21 mouse cellular contexts compared by ENCODE assay signal in genomic region chr11:19155617-19155983, GRCm38 (mm10).
DNase-seq lines count a peak whose midpoint lies in the region; ATAC-seq and TF ChIP-seq lines count a peak whose summit lies in the region.
"Had no signal": no experiment of that assay in that cellular context is flagged by ENCODE, and none has a peak within 500 bp of the region (broad histone marks: within the 10 kb centered on the region; RNA-seq: fewer than 3 reads in every experiment).

No protein-coding gene starts in this region.

- no peak overlapping the region for H3K4me3 ChIP-seq in CH12.LX (replicated peaks in 1 of 3; ENCODE audit: low read depth in 2 of 3, low read length in 2 of 3, poor library complexity in 1 of 3)
- H3K4me3 ChIP-seq in thymus, adult 2 months (ENCODE audit: control insufficient read depth, insufficient read depth, low read length): no peak overlapping the region
- H3K4me3 ChIP-seq: embryonic facial prominence, embryonic 13.5 days; forebrain, embryonic 12.5 days; hindbrain, embryonic 13.5 days had no signal

- H3K4me1 ChIP-seq in CH12.LX (ENCODE audit: control insufficient read depth in 1 of 2, insufficient read depth in 2 of 2): peaks cover 0 to 5% of the 10 kb centered on the region in 2 experiments; a peak in 2 of 4 replicates
- H3K4me1 ChIP-seq in thymus, adult 2 months (replicated peaks; ENCODE audit: control insufficient read depth, insufficient read depth, low read length): no peaks in the 10 kb centered on the region

- TF ChIP-seq RAD21 in CH12.LX (IDR thresholded peaks at IDR 0.05; ENCODE audit: low read depth, low read length): no peak

- WGBS in thymus, adult 2 months: 52% methylated on average over 2 of the region's 2 CpGs

- no peak overlapping the region for H3K4me2 ChIP-seq in CH12.LX (ENCODE audit: insufficient read depth, low read depth, poor library complexity, severe bottlenecking)
- H3K4me2 ChIP-seq: embryonic facial prominence, embryonic 13.5 days; forebrain, embryonic 12.5 days; hindbrain, embryonic 13.5 days had no signal

- TF ChIP-seq POLR2A in CH12.LX (IDR thresholded peaks at IDR 0.05; ENCODE audit: low read depth, low read length): no peak
- no peak for TF ChIP-seq POLR2A in thymus, adult 2 months (IDR thresholded peaks at IDR 0.05; ENCODE audit: control insufficient read depth, extremely low read depth, insufficient read depth, low read length, poor library complexity)

- no peaks in the 10 kb centered on the region for H3K27me3 ChIP-seq in CH12.LX (replicated peaks)
- no peaks in the 10 kb centered on the region for H3K27me3 ChIP-seq in thymus, adult 2 months (ENCODE audit: control insufficient read depth, insufficient read depth, low read length)
- H3K27me3 ChIP-seq: embryonic facial prominence, embryonic 13.5 days; forebrain, embryonic 12.5 days; hindbrain, embryonic 13.5 days had no signal

- in situ Hi-C loops in CH12.LX (cut with MboI; ENCODE audit: low pct_ligation_motif_present, low pct_unique_long_range_greater_than_20kb, low sequenced_read_pairs): no loop called here

- H3K9ac ChIP-seq in CH12.LX (ENCODE audit: insufficient read depth, low read depth): no peak overlapping the region
- H3K9ac ChIP-seq: embryonic facial prominence, embryonic 13.5 days; forebrain, embryonic 12.5 days; hindbrain, embryonic 13.5 days had no signal

- H3K36me3 ChIP-seq in CH12.LX (replicated peaks in 1 of 2; ENCODE audit: control insufficient read depth in 1 of 2, insufficient read depth in 1 of 2, low read length in 1 of 2): no peaks in the 10 kb centered on the region
- H3K36me3 ChIP-seq in thymus, adult 2 months (ENCODE audit: control insufficient read depth, insufficient read depth, low read length): no peaks in the 10 kb centered on the region
- H3K36me3 ChIP-seq: embryonic facial prominence, embryonic 13.5 days; forebrain, embryonic 12.5 days; hindbrain, embryonic 13.5 days had no signal

- no peaks in the 10 kb centered on the region for H3K79me2 ChIP-seq in CH12.LX (replicated peaks; ENCODE audit: control insufficient read depth, extremely low read depth, insufficient read depth, poor library complexity, severe bottlenecking)

- TF ChIP-seq CTCF in CH12.LX (conservative IDR thresholded peaks at IDR 0.05 in 1 of 2, IDR thresholded peaks at IDR 0.05 in 1 of 2; ENCODE audit: low read depth in 2 of 2, low read length in 2 of 2): no peak
- no peak for TF ChIP-seq CTCF in thymus, adult 2 months (IDR thresholded peaks at IDR 0.05; ENCODE audit: borderline replicate concordance, control insufficient read depth, extremely low read depth, insufficient read depth, low read length, poor library complexity)

- no peak overlapping the region for H3K27ac ChIP-seq in CH12.LX (ENCODE audit: insufficient read depth, low read depth)
- H3K27ac ChIP-seq in thymus, adult 2 months (ENCODE audit: control insufficient read depth, insufficient read depth, low read length): no peak overlapping the region
- H3K27ac ChIP-seq: embryonic facial prominence, embryonic 13.5 days; forebrain, embryonic 12.5 days; hindbrain, embryonic 13.5 days; hindbrain, postnatal 0 days had no signal

- peak; percentile 97 for ATAC-seq in common myeloid progenitor, adult 5-6 weeks (replicated peaks; ENCODE audit: low read depth, poor library complexity, severe bottlenecking)
- ATAC-seq in megakaryocyte progenitor cell, adult 5-6 weeks (replicated peaks; ENCODE audit: poor library complexity): peak; percentile 93
- ATAC-seq: CD4-positive, CD25-positive, alpha-beta regulatory T cell, adult 4 months; forebrain, embryonic 16.5 days; hindbrain, postnatal 0 days had no signal

- no peaks in the 10 kb centered on the region for H3K9me3 ChIP-seq in CH12.LX (replicated peaks; ENCODE audit: low read length)
- H3K9me3 ChIP-seq: embryonic facial prominence, embryonic 13.5 days; forebrain, embryonic 12.5 days; hindbrain, embryonic 13.5 days had no signal

- dilution Hi-C loops in CH12.LX (cut with MboI; ENCODE audit: extremely low pct_ligation_motif_present, extremely low pct_unique_long_range_greater_than_20kb, low sequenced_read_pairs): no loop called here

- peak; percentile 1 for DNase-seq in 416B (ENCODE audit: low read depth)
- peak; percentile 14 for DNase-seq in CH12.LX (ENCODE audit: extremely low read depth)
- DNase-seq in thymus, postnatal 25 days: no peak
- no peak for DNase-seq in embryo, embryonic 10.5 days (ENCODE audit: low spot score)
- DNase-seq in thymus, adult 2 months: no peak
- DNase-seq: adrenal gland, adult 8-10 months; B cell, adult 2 months; cerebellum, adult 11 months; cerebellum, adult 8-10 months; cerebellum, postnatal 14 days; gastrocnemius, postnatal 10 days; heart, postnatal 10 days; heart, postnatal 4 days had no signal

- TF ChIP-seq EP300 in CH12.LX (IDR thresholded peaks at IDR 0.05; ENCODE audit: low read length): no peak

TF ChIP-seq in CH12.LX, 34 proteins besides CTCF, POLR2A, EP300 and RAD21:
- TF ChIP-seq RCOR1 (conservative IDR thresholded peaks at IDR 0.05; ENCODE audit: low read depth, low read length): no peak
- TF ChIP-seq BHLHE40 (IDR thresholded peaks at IDR 0.05; ENCODE audit: low read depth, low read length): no peak
- no peak for TF ChIP-seq MXI1 (IDR thresholded peaks at IDR 0.05; ENCODE audit: low read depth, low read length)

Comparison
In these comparisons a context has a peak if more than half of its experiments do, and no peak if none do; other contexts are left out.
1. DNase-seq: peak in 416B (single experiment) and CH12.LX (single experiment); none in thymus, postnatal 25 days (single experiment), embryo, embryonic 10.5 days (single experiment) and thymus, adult 2 months (single experiment).